Mouse (Mus musculus) yolk sac, embryonic 10.5 days (tissue): ENCODE data around the gene Pacsin2.
A peak's percentile ranks its signal among the peaks of the same experiment; 100 is the strongest.
"Not testable (repeated sequence)": the region's sequence is repeated elsewhere in the genome, so short reads cannot be mapped to it uniquely, and the experiment has no call there.

Experiments
- DNase-seq: peaks from one replicate; pipeline ENCODE4 v3.0.0-alpha.2; 2017; ENCODE audit warnings: low spot score

Gene Pacsin2

GRCm38 (mm10) chr15:83423589-83424384 is 40.6 kb downstream of the Pacsin2 start:
- no peak for DNase-seq

- no peak for DNase-seq
Observed at GRCm38 (mm10) chr15:83422299-83422981, 42.0 kb downstream of the Pacsin2 start.

GRCm38 (mm10) chr15:83419562-83419961 is 44.8 kb downstream of the Pacsin2 start:
- no peak for DNase-seq

- DNase-seq, result no peak
Observed at GRCm38 (mm10) chr15:83418685-83419084, 45.7 kb downstream of the Pacsin2 start.

- no peak for DNase-seq
Observed at GRCm38 (mm10) chr15:83417916-83418315, 46.5 kb downstream of the Pacsin2 start.

- DNase-seq, result no peak
Observed at GRCm38 (mm10) chr15:83417407-83417806, 47.0 kb downstream of the Pacsin2 start.

GRCm38 (mm10) chr15:83415391-83415790 is 49.0 kb downstream of the Pacsin2 start:
- DNase-seq, result peak; percentile 57

GRCm38 (mm10) chr15:83411616-83412015 is 52.8 kb downstream of the Pacsin2 start:
- no peak for DNase-seq

- DNase-seq, result no peak
Observed at GRCm38 (mm10) chr15:83410735-83411134, 53.7 kb downstream of the Pacsin2 start.

GRCm38 (mm10) chr15:83410270-83410669 is 54.1 kb downstream of the Pacsin2 start:
- DNase-seq, result no peak

- no peak for DNase-seq
Observed at GRCm38 (mm10) chr15:83408692-83409442, 55.5 kb downstream of the Pacsin2 start.

GRCm38 (mm10) chr15:83408216-83408615 is 56.2 kb downstream of the Pacsin2 start:
- no peak for DNase-seq

GRCm38 (mm10) chr15:83407502-83407901 is 56.9 kb downstream of the Pacsin2 start:
- DNase-seq, result no peak

GRCm38 (mm10) chr15:83405866-83406265 is 58.5 kb downstream of the Pacsin2 start:
- not testable (repeated sequence) for DNase-seq

GRCm38 (mm10) chr15:83404008-83404407 is 60.4 kb downstream of the Pacsin2 start:
- no peak for DNase-seq

GRCm38 (mm10) chr15:83403016-83403415 is 61.4 kb downstream of the Pacsin2 start:
- no peak for DNase-seq

- DNase-seq, result no peak
Observed at GRCm38 (mm10) chr15:83392722-83393121, 71.7 kb downstream of the Pacsin2 start.

- no peak for DNase-seq
Observed at GRCm38 (mm10) chr15:83387911-83388310, 76.5 kb downstream of the Pacsin2 start.

GRCm38 (mm10) chr15:83383633-83384032 is 80.8 kb downstream of the Pacsin2 start:
- DNase-seq, result no peak

GRCm38 (mm10) chr15:83383136-83383535 is 81.3 kb downstream of the Pacsin2 start:
- DNase-seq, result no peak

GRCm38 (mm10) chr15:83382467-83382866 is 81.9 kb downstream of the Pacsin2 start:
- no peak for DNase-seq

- no peak for DNase-seq
Observed at GRCm38 (mm10) chr15:83377153-83377552, 87.3 kb downstream of the Pacsin2 start.

- peak; percentile 37 for DNase-seq
Observed at GRCm38 (mm10) chr15:83375136-83375535, 89.3 kb downstream of the Pacsin2 start.
